Mouse (Mus musculus) liver, embryonic 14.5 days (tissue): Measurements from ENCODE around the gene Rbm34.

Experiments
- CTCF ChIP-seq: IDR thresholded peaks from 2 replicates; pipeline ENCODE4 v1.5.1; 2016; ENCODE audit warnings: antibody characterized with exemption, low read depth, control low read depth
- EP300 ChIP-seq: IDR thresholded peaks from 2 replicates; pipeline ENCODE4 v1.6.1; 2016; ENCODE audit warnings: antibody characterized with exemption, low read depth

DNA sequence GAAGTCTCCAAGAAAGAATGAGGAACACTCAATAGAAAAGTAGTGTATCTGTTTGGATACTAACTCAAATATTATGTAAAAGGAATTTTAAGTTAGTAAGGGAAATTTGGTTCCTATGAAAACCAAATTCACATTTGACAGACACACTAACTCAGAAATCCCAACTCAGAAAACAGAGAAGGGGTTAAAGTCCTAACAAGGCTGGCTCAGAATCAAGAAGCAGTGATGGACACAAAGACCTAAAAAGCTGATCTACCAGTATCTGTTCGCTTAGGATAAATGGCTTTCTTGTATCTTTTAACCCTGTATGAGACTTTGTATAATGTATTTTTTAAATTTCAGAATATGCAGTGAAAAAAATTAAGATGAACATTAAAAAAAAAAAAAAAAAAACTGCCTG is 1.3 kb downstream of the Rbm34 start:
- no peak for TF ChIP-seq CTCF
- TF ChIP-seq EP300 = no peak
